Mouse (Mus musculus): ENCODE results near the gene Cyct. TPM values are rescaled to one million over a fixed set of nuclear protein-coding genes. Genes with fewer than 3 reads are reported as not detected.

The Cyct gene
- not detected in 2 replicates for polyA plus RNA-seq (2012; rRNA removed)

- 83% methylated on average over 11 of the region's 11 CpGs for WGBS
- TF ChIP-seq CTCF (IDR thresholded peaks at IDR 0.05; ENCODE audit: borderline replicate concordance, insufficient read depth, low read depth, low read length) (no peak), POLR2A (IDR thresholded peaks at IDR 0.05; ENCODE audit: borderline replicate concordance, insufficient read depth, low read length) (no peak)
- DNase-seq: no peak
- Histone ChIP-seq H3K4me1 (ENCODE audit: control insufficient read depth, insufficient read depth, low read length) (no peaks in the 10 kb centered on the region), H3K27ac (ENCODE audit: insufficient read depth, low read length) (no peak within 1 kb of the TSS), H3K27me3 (ENCODE audit: control insufficient read depth, insufficient read depth, low read length) (no peaks in the 10 kb centered on the region), H3K4me3 (replicated peaks; ENCODE audit: insufficient read depth, low read depth, low read length) (no peak within 1 kb of the TSS)
Observed at GRCm38 (mm10) chr2:76360226-76360625, at the start of gene Cyct. Cyct (minus strand) TSS chr2:76360450.

GRCm38 (mm10) chr2:76409986-76410385 is 49.7 kb upstream of the Cyct start:
- peak; percentile 54 to 69 for DNase-seq
- Histone ChIP-seq H3K27me3 (ENCODE audit: control insufficient read depth, insufficient read depth, low read length) (no peaks in the 10 kb centered on the region), H3K4me1 (ENCODE audit: control insufficient read depth, insufficient read depth, low read length) (peaks cover 9% of the 10 kb centered on the region), H3K27ac (ENCODE audit: insufficient read depth, low read length) (no peak overlapping the region), H3K4me3 (replicated peaks; ENCODE audit: insufficient read depth, low read depth, low read length) (no peak overlapping the region)
- TF ChIP-seq POLR2A (IDR thresholded peaks at IDR 0.05; ENCODE audit: borderline replicate concordance, insufficient read depth, low read length) (no peak), CTCF (IDR thresholded peaks at IDR 0.05; ENCODE audit: borderline replicate concordance, insufficient read depth, low read depth, low read length) (no peak)
- WGBS: 18% methylated on average over 2 of the region's 2 CpGs

DNA sequence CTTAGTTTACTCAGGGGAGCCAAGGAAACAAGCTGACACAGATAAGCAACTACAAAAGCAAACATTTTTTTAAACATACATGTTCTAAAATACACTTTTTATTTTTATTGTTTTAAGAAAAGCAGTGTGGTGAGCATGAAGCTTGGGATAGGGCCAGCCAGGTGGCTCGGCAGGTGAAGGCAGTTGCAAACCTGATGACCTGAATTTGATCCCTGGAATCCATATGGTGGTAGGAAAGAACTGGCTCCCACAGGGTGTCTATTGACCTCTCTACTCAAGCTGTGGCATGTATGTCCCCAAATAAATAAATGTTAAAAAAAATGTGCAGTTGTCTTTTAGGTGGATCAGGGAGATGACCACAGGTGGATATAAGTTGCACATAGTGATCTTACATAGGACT is 49.3 kb upstream of the Cyct start:
- Histone ChIP-seq H3K4me3 (replicated peaks; ENCODE audit: insufficient read depth, low read depth, low read length) (no peak overlapping the region), H3K27me3 (ENCODE audit: control insufficient read depth, insufficient read depth, low read length) (no peaks in the 10 kb centered on the region), H3K27ac (ENCODE audit: insufficient read depth, low read length) (no peak overlapping the region), H3K4me1 (ENCODE audit: control insufficient read depth, insufficient read depth, low read length) (peaks cover 9% of the 10 kb centered on the region)
- WGBS: 11% methylated on average over 1 of the region's 1 CpGs
- peak in 1 of 2 experiments; percentile 51 for DNase-seq
- TF ChIP-seq POLR2A (IDR thresholded peaks at IDR 0.05; ENCODE audit: borderline replicate concordance, insufficient read depth, low read length): no peak
- TF ChIP-seq CTCF (IDR thresholded peaks at IDR 0.05; ENCODE audit: borderline replicate concordance, insufficient read depth, low read depth, low read length): no peak

DNA sequence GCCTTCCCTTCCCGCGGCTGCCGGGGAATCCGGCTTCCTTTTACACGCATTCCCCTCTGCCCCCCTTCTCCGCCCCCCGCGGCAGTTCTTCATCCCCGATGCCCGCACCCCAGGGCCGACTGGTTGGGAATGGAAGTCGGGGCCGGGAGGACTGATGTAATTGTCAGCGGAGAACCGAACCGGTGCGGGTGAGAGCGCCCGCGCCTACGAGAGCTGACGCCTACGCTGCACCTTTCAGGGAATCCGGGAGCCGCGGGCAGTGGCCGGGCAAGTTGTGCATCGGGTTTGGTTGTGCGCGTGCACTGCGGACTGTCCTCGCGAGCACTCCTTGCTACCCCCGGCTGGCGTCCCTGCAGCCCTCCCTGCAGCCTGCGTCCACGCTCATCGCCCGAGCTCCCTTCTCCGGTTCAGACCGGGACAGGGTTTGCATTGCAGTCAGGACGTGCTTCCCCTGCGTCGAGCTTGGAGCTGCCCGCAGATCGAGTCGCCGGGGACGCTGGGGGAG is 46.7 kb upstream of the Cyct start:
- DNase-seq: peak; percentile 85 to 90
- peak overlapping the region; percentile 57 for H3K4me3 ChIP-seq (replicated peaks; ENCODE audit: insufficient read depth, low read depth, low read length)
- WGBS: under 1% methylated on average over 49 of the region's 49 CpGs
- H3K27me3 ChIP-seq (ENCODE audit: control insufficient read depth, insufficient read depth, low read length): no peaks in the 10 kb centered on the region
- H3K4me1 ChIP-seq (ENCODE audit: control insufficient read depth, insufficient read depth, low read length): peaks cover 9% of the 10 kb centered on the region
- peak; percentile 60; the same call in 1 of the 2 replicates for TF ChIP-seq POLR2A (IDR thresholded peaks at IDR 0.05; ENCODE audit: borderline replicate concordance, insufficient read depth, low read length)
- TF ChIP-seq CTCF (IDR thresholded peaks at IDR 0.05; ENCODE audit: borderline replicate concordance, insufficient read depth, low read depth, low read length): no peak
- H3K27ac ChIP-seq (ENCODE audit: insufficient read depth, low read length): peak overlapping the region; percentile 86

DNA sequence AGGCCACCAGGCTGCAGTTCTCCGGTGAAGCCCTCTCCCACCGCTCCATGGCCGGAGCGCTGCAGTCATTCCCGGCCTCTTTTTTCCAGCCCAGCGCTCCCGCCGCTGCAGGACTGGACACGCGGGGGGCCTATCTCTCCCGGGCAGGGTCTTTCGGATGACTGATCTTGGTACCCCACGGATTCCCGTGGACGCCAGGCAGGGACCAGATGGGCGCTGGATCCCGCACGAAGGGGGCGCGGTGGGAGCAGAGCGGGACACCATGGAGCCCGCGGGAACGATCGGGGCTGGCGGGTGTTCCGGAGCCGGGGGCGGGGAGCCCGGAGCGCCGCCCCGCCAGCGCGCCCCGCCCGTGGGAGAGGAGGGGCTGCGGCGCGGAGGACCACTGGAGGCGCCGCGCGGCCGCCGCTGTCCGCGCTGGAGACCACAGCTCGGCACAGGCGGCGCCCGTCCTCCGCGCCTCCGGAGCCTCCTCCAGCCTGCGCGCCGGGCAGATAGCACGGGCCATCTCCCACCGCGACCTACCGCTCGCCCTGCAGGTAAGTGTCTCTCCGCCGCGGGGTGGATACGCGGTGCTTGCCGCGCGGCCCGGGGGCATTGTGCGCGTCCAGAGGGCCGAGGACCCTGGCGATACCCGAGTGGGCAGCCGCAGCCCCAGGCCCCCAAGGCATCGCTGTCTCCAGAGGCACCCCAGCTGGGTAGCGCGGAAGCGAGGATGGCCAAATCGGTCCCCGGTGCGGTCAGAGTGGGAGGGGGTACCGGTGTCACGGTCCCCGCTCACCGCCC is 46.1 kb upstream of the Cyct start, which contains the start of gene Osbpl6:
TSS of gene Osbpl6 (plus strand) at position 358 of the 786 bp plus-strand sequence.
- TF ChIP-seq CTCF (IDR thresholded peaks at IDR 0.05; ENCODE audit: borderline replicate concordance, insufficient read depth, low read depth, low read length) (no peak), POLR2A (IDR thresholded peaks at IDR 0.05; ENCODE audit: borderline replicate concordance, insufficient read depth, low read length) (peak; percentile 60; the same call in 1 of the 2 replicates)
- Histone ChIP-seq H3K4me1 (ENCODE audit: control insufficient read depth, insufficient read depth, low read length) (peaks cover 9% of the 10 kb centered on the region), H3K27ac (ENCODE audit: insufficient read depth, low read length) (peak within 1 kb of the TSS; percentile 86), H3K27me3 (ENCODE audit: control insufficient read depth, insufficient read depth, low read length) (no peaks in the 10 kb centered on the region), H3K4me3 (replicated peaks; ENCODE audit: insufficient read depth, low read depth, low read length) (peak within 1 kb of the TSS; percentile 57)
- DNase-seq: peak; percentile 82 to 84
- WGBS: under 1% methylated on average over 85 of the region's 89 CpGs

- H3K4me1 ChIP-seq (ENCODE audit: control insufficient read depth, insufficient read depth, low read length): peaks cover 9% of the 10 kb centered on the region
- TF ChIP-seq CTCF (IDR thresholded peaks at IDR 0.05; ENCODE audit: borderline replicate concordance, insufficient read depth, low read depth, low read length) (no peak), POLR2A (IDR thresholded peaks at IDR 0.05; ENCODE audit: borderline replicate concordance, insufficient read depth, low read length) (no peak)
- WGBS: 11% methylated on average over 15 of the region's 15 CpGs
- peak overlapping the region; percentile 80 for H3K27ac ChIP-seq (ENCODE audit: insufficient read depth, low read length)
- H3K4me3 ChIP-seq (replicated peaks; ENCODE audit: insufficient read depth, low read depth, low read length): peak overlapping the region; percentile 57
- no peak for DNase-seq
- no peaks in the 10 kb centered on the region for H3K27me3 ChIP-seq (ENCODE audit: control insufficient read depth, insufficient read depth, low read length)
Observed at GRCm38 (mm10) chr2:76405596-76406150, 45.4 kb upstream of the Cyct start.

GRCm38 (mm10) chr2:76400178-76400577 is 39.9 kb upstream of the Cyct start:
- H3K4me1 ChIP-seq (ENCODE audit: control insufficient read depth, insufficient read depth, low read length): no peaks in the 10 kb centered on the region
- TF ChIP-seq POLR2A (IDR thresholded peaks at IDR 0.05; ENCODE audit: borderline replicate concordance, insufficient read depth, low read length) (no peak), CTCF (IDR thresholded peaks at IDR 0.05; ENCODE audit: borderline replicate concordance, insufficient read depth, low read depth, low read length) (no peak)
- no peak overlapping the region for H3K27ac ChIP-seq (ENCODE audit: insufficient read depth, low read length)
- no peak overlapping the region for H3K4me3 ChIP-seq (replicated peaks; ENCODE audit: insufficient read depth, low read depth, low read length)
- no peak for DNase-seq
- no peaks in the 10 kb centered on the region for H3K27me3 ChIP-seq (ENCODE audit: control insufficient read depth, insufficient read depth, low read length)

Data from cerebellum, adult 2 months (tissue).